Mouse (Mus musculus) heart, embryonic 16.5 days (tissue): ENCODE measurements around the gene Dach1. TPM values are rescaled to one million over a fixed set of nuclear protein-coding genes. Genes with fewer than 3 reads are reported as not detected.

Experiments used
- ATAC-seq: fragments of 200-750 bp; cut with Nextera tagmentation; replicated peaks from 2 replicates; pipeline ENCODE4 v1.8.0; 2017; ENCODE audit warnings: moderate number of reproducible peaks; ENCODE audit not compliant: insufficient read depth, low FRiP score; ENCODE audit errors: extremely low read depth
- H3K27ac ChIP-seq: fragments of 300-500 bp; sonication (generic); 2 replicates; pipeline ENCODE4 v1.5.1; 2014; ENCODE audit warnings: mild to moderate bottlenecking, low read length, control low read depth, moderate library complexity
- H3K27me3 ChIP-seq: fragments of 300-500 bp; sonication (generic); 2 replicates; pipeline ENCODE4 v1.6.1; 2014; ENCODE audit warnings: low read length, mixed read lengths; ENCODE audit not compliant: control insufficient read depth, insufficient read depth
- H3K36me3 ChIP-seq: fragments of 300-500 bp; sonication (generic); 2 replicates; pipeline ENCODE4 v1.6.1; 2014; ENCODE audit not compliant: control insufficient read depth, insufficient read depth
- H3K4me1 ChIP-seq: fragments of 300-500 bp; sonication (generic); 2 replicates; pipeline ENCODE4 v1.6.1; 2014; ENCODE audit warnings: low read length, mixed read lengths; ENCODE audit not compliant: control insufficient read depth, insufficient read depth
- H3K4me2 ChIP-seq: fragments of 300-500 bp; sonication (generic); 2 replicates; pipeline ENCODE4 v1.6.1; 2014; ENCODE audit warnings: low read depth, mild to moderate bottlenecking, control low read depth, low read length
- H3K4me3 ChIP-seq: fragments of 300-500 bp; sonication (generic); 2 replicates; pipeline ENCODE4 v1.5.1; 2014; ENCODE audit warnings: mild to moderate bottlenecking, control low read depth, low read length
- H3K9ac ChIP-seq: fragments of 300-500 bp; sonication (generic); 2 replicates; pipeline ENCODE4 v1.6.1; 2014; ENCODE audit warnings: low read length, control low read depth
- H3K9me3 ChIP-seq: fragments of 300-500 bp; sonication (generic); replicated peaks from 2 replicates; pipeline ENCODE4 v1.6.1; 2016; ENCODE audit warnings: low read length; ENCODE audit not compliant: control insufficient read depth
- WGBS: fragments of 180-500 bp; shearing (Covaris S2); extraction: QIAGEN DNeasy Blood & Tissue Kit; methylation state at CpG from one replicate; pipeline ENCODE4 v1.1.7; 2014; 5-methylcytosine and 5-hydroxymethylcytosine counted together
- polyA plus RNA-seq: library from polyadenylated mRNA; unstranded; fragments of >200 nt; fragmentation: Nextera tagmentation; extraction: Ambion mirVana; gene quantifications from 2 replicates; pipeline ENCODE4 v1.2.1, GENCODE M21; 2015

Gene Dach1
- polyA plus RNA-seq, 1 experiment from 2014 or later, result 1.8 TPM

- ATAC-seq, result no peak
- 59% methylated on average over 1 of the region's 1 CpGs for whole genome bisulfite sequencing
- no peaks in the 10 kb centered on the region for H3K36me3 ChIP-seq
- H3K9ac ChIP-seq, result no peak overlapping the region
- no peaks in the 10 kb centered on the region for H3K9me3 ChIP-seq
- no peaks in the 10 kb centered on the region for H3K4me1 ChIP-seq
- no peak overlapping the region for H3K4me2 ChIP-seq
- H3K4me3 ChIP-seq, result no peak overlapping the region
- no peaks in the 10 kb centered on the region for H3K27me3 ChIP-seq
- no peak overlapping the region for H3K27ac ChIP-seq
Observed at GRCm38 (mm10) chr14:97976091-97976490, 193.5 kb downstream of the Dach1 start.

GRCm38 (mm10) chr14:97975447-97975846 lies 194.1 kb downstream of the Dach1 start:
- no peak overlapping the region for H3K4me2 ChIP-seq

GRCm38 (mm10) chr14:97964543-97965069 lies 205.0 kb downstream of the Dach1 start:
- Histone ChIP-seq H3K9ac (no peak overlapping the region), H3K9me3 (no peaks in the 10 kb centered on the region), H3K4me3 (no peak overlapping the region), H3K4me2 (no peak overlapping the region), H3K27me3 (no peaks in the 10 kb centered on the region), H3K4me1 (0 out of 2 replicates have a peak, but pooled peaks cover 2% of the 10 kb centered on the region), H3K27ac (0 out of 2 replicates have a peak overlapping the region, but pooled peaks have one; percentile 14), H3K36me3 (no peaks in the 10 kb centered on the region)
- WGBS, result 61% methylated on average over 2 of the region's 2 CpGs
- ATAC-seq, result no peak

More at GRCm38 (mm10) chr14:97975447-97975846, 194.1 kb downstream of the Dach1 start:
- no peak for ATAC-seq
- no peak overlapping the region for H3K9ac ChIP-seq
- peaks cover under 1% of the 10 kb centered on the region for H3K4me1 ChIP-seq
- no peaks in the 10 kb centered on the region for H3K27me3 ChIP-seq
- H3K4me3 ChIP-seq, result no peak overlapping the region
- H3K36me3 ChIP-seq, result no peaks in the 10 kb centered on the region
- no peak overlapping the region for H3K27ac ChIP-seq
- no peaks in the 10 kb centered on the region for H3K9me3 ChIP-seq
- WGBS, result 79% methylated on average over 7 of the region's 7 CpGs

GRCm38 (mm10) chr14:97963624-97964023 lies 205.9 kb downstream of the Dach1 start:
- no peaks in the 10 kb centered on the region for H3K9me3 ChIP-seq
- no peak overlapping the region for H3K27ac ChIP-seq
- H3K4me1 ChIP-seq, result 0 out of 2 replicates have a peak, but pooled peaks cover 2% of the 10 kb centered on the region
- no peak overlapping the region for H3K4me2 ChIP-seq
- no peak overlapping the region for H3K4me3 ChIP-seq
- H3K36me3 ChIP-seq, result no peaks in the 10 kb centered on the region
- 75% methylated on average over 6 of the region's 6 CpGs for WGBS
- H3K27me3 ChIP-seq, result no peaks in the 10 kb centered on the region
- no peak for ATAC-seq
- H3K9ac ChIP-seq, result no peak overlapping the region

DNA sequence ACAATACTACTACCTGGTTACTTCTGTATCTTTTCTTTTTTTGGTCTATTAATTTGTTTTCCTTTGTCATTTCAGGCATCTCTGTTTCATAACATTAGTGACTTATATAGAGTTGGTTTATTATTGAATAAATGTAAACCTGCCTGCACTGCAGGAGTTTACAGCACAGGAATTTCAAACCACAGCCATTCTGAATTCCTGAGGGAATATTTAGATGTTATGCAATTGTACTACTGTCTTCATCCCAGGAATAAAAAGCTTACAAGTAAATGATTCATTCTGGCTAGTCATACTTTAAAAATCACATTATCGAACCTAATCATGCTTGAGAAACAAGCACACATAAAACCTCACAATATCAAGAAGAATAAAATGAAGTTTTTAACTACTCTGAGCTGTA lies 213.2 kb downstream of the Dach1 start:
- H3K9me3 ChIP-seq, result no peaks in the 10 kb centered on the region
- ATAC-seq, result no peak
- H3K4me3 ChIP-seq, result no peak overlapping the region
- H3K4me1 ChIP-seq, result 0 out of 2 replicates have a peak, but pooled peaks cover 2% of the 10 kb centered on the region
- no peak overlapping the region for H3K27ac ChIP-seq
- H3K27me3 ChIP-seq, result no peaks in the 10 kb centered on the region
- no peaks in the 10 kb centered on the region for H3K36me3 ChIP-seq
- no peak overlapping the region for H3K9ac ChIP-seq
- 86% methylated on average over 1 of the region's 1 CpGs for WGBS
- no peak overlapping the region for H3K4me2 ChIP-seq

DNA sequence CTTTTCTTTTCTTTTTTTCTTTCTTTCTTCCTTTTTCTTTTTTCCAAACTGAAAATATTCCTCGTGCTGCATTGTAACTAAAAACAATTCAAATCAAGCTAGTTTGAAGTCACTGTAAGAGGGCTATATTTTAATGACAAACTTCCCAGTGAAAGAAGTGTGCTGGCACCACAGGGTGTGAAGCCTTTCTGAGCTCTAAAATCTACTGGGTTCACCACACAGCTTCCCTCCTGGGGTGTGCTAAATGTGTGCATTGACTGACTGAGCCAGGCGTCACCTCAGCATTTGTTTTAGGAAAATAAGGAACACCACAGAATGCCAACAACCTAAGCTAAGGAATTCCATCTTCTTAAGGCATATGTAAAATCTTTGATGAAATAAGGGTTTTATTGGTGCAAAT lies 224.1 kb downstream of the Dach1 start:
- no peak for ATAC-seq
- WGBS, result 49% methylated on average over 2 of the region's 2 CpGs
- H3K4me1 ChIP-seq, result no peaks in the 10 kb centered on the region

DNA sequence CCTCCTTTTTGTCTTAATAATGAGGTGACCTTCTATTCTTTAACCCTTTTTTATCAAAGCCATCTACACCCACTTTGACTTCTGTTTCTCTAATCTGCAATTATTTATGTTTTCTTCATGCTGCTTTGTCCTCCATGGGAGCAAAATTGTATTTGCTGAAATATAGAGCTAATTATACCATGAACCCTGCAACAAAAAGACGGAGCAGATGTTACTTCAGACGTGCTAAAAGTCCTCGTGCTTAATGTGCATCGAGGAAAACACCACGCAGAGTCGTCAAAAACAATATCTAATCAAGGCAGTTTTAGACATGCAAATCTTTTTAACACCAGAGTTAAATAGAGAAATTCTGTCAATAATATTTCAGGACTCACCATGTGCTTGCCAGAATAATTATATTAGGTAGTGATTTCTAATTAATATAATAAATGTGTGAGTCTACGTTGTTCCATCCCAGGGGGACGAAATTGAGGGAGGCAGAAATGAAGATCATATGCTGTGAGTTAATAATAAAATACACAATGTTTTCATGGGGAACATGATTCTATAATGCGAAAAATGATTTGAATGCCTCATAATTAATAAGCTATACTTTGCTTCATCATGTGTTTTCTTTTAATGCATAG lies 224.8 kb downstream of the Dach1 start:
- no peak for ATAC-seq
- H3K36me3 ChIP-seq, result no peaks in the 10 kb centered on the region
- WGBS, result 82% methylated on average over 9 of the region's 9 CpGs
- no peak overlapping the region for H3K9ac ChIP-seq
- no peak overlapping the region for H3K4me2 ChIP-seq
- no peaks in the 10 kb centered on the region for H3K4me1 ChIP-seq
- no peaks in the 10 kb centered on the region for H3K9me3 ChIP-seq
- H3K27ac ChIP-seq, result no peak overlapping the region
- no peak overlapping the region for H3K4me3 ChIP-seq
- H3K27me3 ChIP-seq, result no peaks in the 10 kb centered on the region

More for the DNA sequence above, 224.1 kb downstream of the Dach1 start:
- no peaks in the 10 kb centered on the region for H3K9me3 ChIP-seq
- no peaks in the 10 kb centered on the region for H3K36me3 ChIP-seq
- no peak overlapping the region for H3K4me3 ChIP-seq
- no peak overlapping the region for H3K27ac ChIP-seq
- no peak overlapping the region for H3K9ac ChIP-seq
- no peak overlapping the region for H3K4me2 ChIP-seq
- H3K27me3 ChIP-seq, result no peaks in the 10 kb centered on the region

- H3K4me3 ChIP-seq, result no peak overlapping the region
- H3K36me3 ChIP-seq, result no peaks in the 10 kb centered on the region
- H3K27me3 ChIP-seq, result no peaks in the 10 kb centered on the region
- H3K9ac ChIP-seq, result no peak overlapping the region
- ATAC-seq, result no peak
- no peak overlapping the region for H3K27ac ChIP-seq
- no peak overlapping the region for H3K4me2 ChIP-seq
- 83% methylated on average over 2 of the region's 2 CpGs for WGBS
- no peaks in the 10 kb centered on the region for H3K4me1 ChIP-seq
- no peaks in the 10 kb centered on the region for H3K9me3 ChIP-seq
Observed at GRCm38 (mm10) chr14:97942361-97942760, 227.2 kb downstream of the Dach1 start.

DNA sequence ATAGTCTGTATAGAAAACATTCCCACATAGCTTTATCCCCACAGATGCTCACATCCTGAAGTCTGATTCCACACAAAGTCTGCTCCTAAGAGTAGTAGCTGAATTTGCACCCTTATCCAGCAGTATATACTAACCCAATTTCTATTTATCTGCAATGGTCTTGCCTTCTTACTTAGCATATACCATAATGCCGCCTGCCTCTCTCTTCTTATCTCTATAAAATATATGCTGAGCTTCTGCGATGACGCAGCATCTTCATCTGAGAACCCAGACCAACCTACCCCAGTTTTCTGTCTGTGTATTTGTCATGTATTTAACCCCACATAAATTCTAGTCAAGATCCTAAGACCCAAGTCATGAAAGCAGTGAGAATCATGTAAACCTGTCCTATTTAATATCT lies 272.9 kb downstream of the Dach1 start:
- Histone ChIP-seq H3K27ac (no peak overlapping the region), H3K36me3 (no peaks in the 10 kb centered on the region), H3K4me1 (no peaks in the 10 kb centered on the region), H3K4me3 (no peak overlapping the region), H3K4me2 (no peak overlapping the region), H3K9ac (no peak overlapping the region), H3K9me3 (no peaks in the 10 kb centered on the region), H3K27me3 (no peaks in the 10 kb centered on the region)
- no peak for ATAC-seq
- WGBS, result 91% methylated on average over 3 of the region's 3 CpGs
